In the genomic region with DNA sequence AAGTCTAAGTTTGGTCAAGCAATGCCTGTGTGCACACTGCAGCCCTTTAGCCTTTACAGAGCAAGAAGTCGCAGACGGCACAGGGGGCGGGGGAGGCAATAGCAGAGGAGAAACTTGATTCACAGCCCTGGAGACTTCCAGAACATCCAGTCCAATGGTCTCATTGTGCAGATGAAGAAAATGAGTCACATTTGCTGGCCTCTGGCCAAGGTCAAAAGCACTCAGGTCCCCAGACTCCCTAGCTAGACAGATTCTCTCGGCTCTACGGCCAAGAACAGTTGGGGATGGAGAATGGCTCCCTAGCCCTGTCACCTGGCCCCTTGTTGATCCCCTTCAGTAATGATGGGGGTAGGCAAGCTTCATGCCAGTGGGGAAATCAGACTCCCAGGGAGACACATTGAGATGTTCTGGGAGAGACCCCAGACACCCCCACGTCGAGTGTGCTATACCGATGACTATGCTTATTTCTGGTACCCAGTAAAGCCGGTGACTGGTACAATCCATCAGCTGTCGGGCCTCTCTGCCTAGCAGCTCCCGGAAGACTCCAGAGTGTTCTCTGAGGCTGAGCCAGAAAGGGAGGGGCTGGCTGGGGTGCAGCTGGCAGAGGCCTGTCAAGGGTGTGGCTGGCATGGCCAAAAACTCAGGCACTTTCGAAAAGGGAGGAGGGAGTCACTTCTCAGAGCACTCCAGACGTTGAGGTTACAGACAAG, we compare ENCODE assay signal across 1 mouse cellular context.
TF ChIP-seq lines count a peak whose summit lies in the region.

No protein-coding gene starts in this region.

TF ChIP-seq in MEL, 35 proteins besides CTCF, POLR2A, EP300 and RAD21:
- TF ChIP-seq ETS1 (IDR thresholded peaks at IDR 0.05; ENCODE audit: low read depth, low read length) (0 out of 2 replicates have a peak, but pooled peaks have one; percentile 26), MAZ (IDR thresholded peaks at IDR 0.05; ENCODE audit: low read depth, low read length) (0 out of 2 replicates have a peak, but pooled peaks have one; percentile 37), KAT2A (conservative IDR thresholded peaks at IDR 0.05; ENCODE audit: low read depth, low read length) (no peak)
